Mouse (Mus musculus): ENCODE data around the gene Lpcat2.

DNA sequence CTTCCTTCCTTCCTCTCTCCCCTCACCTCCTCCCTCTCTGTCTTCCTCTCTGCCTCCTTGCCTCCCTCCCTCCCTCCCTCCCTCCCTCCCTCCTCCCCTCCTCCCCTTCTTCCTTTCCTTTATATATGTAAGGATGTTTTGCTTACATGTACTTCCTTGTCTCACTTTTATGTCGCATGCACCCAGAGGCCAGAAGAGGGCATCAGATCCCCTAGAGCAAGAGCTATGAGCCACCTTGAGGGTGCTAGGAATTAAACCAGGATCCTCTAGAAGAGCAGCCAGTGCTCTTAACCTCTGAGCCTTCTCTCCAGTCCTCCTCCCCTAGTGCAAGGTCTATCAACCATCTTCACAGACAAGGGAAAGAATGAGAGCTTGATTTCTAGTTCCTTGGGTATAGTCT is 40.9 kb downstream of the Lpcat2 start:
- TF ChIP-seq EP300 (IDR thresholded peaks at IDR 0.05; ENCODE audit: low read depth) (no peak), CTCF (IDR thresholded peaks at IDR 0.05; ENCODE audit: low read depth) (no peak)

All from heart, postnatal 0 days (tissue).